Mouse (Mus musculus) kidney, adult 18-20 months (tissue): Measurements from ENCODE around the gene Ppp1r9a.

Source experiments
- DNase-seq: peaks from one replicate; pipeline ENCODE4 v3.0.0; 2021

Gene Ppp1r9a

DNA sequence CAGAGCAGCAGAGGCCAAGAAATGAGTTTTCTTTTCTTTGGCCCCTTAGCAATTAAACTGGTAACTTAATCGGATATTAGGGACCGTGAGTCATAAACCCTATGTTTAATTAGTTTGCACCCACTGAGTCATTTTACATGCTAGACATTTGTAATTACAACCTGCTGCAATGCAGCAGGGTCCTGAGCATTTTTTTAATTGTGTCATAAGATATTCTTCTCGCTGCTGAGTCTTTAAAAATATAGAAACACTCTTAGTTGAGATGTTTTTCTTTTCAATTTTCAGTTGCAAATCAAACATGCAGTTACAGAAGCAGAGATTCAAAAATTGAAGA lies 208.0 kb downstream of the Ppp1r9a start:
- DNase-seq: no peak

DNA sequence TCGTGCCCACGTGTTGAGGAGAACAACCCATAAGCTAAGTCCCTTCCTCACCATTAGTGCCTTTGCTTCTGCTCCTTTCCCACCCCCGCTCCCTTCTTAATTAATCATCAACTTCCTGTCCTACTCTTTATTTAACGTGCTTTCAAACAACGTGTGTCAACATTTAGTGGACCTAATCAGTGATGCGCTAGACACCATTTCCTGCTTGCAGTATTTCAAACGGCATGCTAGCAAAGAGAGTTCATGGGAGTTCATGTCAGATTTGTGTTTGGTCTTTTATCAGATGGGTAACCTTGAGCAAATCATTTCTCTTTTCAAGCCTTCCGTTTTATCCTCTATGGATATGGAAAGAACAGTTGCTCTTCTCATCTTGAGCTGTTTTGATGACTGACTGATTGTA lies 210.4 kb downstream of the Ppp1r9a start:
- DNase-seq: no peak

DNA sequence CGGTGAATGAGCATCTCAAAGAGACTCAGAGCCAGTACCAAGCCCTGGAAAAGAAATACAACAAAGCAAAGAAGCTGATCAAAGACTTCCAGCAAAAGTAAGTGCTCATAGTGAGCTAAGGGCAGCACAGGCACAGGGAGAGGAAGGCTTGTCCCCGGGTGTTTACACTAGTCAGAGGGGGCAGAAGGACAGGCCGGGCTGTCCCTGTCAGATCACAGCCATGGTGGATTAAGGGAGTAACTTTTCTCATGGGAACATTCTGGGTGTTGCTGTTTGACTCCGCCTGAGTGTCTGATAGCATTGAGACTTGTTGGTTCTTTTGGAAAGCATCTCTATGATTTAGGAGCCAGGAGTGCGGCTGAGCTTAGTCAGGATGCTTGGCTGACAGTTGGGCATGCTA lies 211.0 kb downstream of the Ppp1r9a start:
- no peak for DNase-seq

DNA sequence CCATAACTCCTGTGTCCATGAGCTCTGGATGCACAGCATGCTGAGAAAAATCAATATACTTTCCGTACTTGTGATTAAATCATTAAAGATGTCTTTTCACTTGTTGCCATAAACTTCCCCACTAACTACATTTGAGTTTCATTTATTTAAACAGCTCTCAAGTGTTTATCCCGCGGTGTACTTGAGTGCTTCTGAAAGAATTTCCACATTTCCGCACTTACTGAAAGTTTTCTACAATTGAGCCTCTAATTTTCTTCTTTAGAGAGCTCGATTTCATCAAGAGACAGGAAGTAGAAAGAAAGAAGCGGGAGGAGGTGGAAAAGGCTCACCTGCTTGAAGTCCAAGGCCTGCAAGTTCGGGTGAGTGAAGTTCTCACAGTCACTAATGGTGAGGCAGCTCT lies 212.1 kb downstream of the Ppp1r9a start:
- no peak for DNase-seq

DNA sequence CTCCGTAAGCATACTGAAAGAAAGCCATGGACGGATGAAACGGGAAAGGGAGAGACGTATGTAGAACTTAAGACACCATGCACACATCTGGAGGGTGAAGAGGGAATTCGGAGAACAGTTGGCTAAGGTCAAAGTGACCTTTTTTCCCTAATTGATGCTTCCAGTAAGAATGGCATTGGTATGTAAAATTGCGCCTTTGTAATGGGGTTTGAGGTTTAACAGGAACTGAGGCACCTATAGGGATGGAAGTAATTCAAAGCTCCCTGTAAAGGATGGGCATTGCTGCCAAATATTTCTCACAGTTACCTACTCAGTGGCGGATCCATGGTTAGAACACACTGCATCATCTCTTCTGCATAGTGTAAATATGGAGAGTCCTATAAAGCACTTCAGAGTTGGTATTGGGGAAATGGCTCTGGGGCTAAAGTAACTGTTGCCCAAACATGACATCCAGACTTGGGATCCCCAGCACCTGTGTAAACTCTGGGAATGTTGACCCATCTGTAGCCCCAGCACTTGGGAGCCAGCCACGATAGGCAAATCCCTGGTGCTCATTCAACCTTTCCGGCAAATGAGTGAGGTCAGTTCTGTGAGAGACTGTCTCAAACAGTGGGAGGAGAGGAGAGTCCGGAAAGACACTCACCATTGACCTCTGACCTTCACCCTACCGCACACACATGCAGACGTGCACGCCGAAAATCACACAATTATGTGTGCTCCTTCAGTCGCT lies 216.6 kb downstream of the Ppp1r9a start:
- DNase-seq: no peak

DNA sequence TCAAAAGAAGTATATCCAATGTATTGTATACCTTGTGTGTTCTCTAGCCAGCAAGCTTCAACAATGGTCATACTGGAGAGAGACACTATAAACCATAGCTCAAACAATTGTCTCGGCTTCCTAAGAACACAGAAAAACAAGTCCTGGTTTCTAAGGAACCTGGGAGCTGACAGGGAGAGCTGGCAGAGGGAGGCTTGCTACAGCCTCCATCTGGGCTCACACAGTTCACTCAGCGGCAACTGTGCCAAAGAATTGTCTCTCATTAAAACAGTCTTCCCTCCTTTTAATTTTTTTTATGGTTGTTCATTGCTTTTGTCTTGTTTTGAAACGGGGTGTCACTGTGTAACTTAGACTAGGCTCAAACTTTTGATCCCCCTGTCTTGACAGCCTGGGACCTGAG lies 217.5 kb downstream of the Ppp1r9a start:
- DNase-seq: no peak

DNA sequence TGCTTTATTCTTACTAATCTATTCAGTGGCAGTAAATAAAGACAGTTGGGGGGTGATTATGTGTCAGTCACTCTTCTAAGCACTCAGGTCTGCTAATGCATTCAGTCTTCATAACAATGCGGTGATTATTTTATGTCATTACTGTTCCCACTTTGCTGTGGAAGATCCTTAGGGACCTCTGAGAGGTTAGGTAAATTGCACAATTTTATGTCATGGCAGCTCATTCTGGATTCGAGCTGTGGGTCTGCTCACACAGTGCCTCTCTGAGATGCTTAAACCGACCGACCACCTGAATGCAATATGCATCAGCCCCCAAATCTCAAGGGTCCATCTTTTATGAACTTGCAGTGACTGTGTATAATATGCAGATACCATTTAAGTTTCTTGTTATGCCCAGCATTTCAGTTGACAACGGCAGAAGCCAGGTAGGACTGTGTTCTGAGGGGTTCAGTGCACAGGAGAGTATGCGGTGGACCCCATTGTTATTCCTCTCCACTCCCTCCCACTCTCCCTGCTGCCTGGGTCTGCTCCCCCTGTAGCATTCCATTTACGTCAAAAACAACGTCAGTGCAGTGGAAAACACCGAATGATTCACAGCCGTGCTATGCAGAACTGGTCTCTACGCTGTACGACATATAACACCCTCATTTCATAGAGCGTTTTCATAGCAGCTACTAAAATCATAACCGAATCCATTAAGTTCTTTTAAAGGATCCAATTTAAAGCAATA lies 226.8 kb downstream of the Ppp1r9a start:
- no peak for DNase-seq

DNA sequence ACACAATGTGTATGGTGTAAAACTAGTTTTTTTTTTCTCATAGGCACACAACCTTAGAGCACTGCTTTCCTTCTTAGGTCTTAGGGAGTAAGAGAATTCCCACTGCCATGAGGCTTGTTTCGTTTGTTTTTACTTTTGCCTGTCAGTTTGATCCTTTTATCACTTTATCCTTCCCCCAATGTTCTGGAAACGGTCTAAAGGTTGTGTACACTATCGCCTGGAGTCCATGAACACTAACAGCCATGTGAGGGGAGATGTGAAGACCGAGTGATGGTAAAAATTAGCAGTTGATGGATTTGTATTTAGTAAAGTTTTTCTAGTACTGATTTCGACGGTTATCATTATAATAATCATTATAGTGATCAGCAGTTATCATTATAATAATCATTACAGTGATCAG lies 232.3 kb downstream of the Ppp1r9a start:
- no peak for DNase-seq

DNA sequence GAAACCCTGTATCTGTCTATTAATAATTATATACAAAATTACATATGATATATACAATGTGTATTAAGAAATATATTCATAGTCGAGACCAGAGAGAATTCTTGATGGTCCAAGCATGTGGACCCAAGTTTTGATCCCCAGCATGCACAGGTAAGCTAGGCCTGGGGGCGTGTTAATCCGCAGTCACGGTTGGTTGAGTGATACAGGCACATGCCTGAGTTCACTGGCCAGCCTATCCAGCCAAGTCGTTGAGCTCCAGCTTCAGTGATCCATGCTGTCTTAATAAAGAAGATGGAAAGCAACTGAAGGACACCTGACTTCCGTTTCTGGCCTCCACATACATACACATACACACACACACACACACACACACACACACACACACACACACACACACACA lies 233.3 kb downstream of the Ppp1r9a start:
- no peak for DNase-seq

DNA sequence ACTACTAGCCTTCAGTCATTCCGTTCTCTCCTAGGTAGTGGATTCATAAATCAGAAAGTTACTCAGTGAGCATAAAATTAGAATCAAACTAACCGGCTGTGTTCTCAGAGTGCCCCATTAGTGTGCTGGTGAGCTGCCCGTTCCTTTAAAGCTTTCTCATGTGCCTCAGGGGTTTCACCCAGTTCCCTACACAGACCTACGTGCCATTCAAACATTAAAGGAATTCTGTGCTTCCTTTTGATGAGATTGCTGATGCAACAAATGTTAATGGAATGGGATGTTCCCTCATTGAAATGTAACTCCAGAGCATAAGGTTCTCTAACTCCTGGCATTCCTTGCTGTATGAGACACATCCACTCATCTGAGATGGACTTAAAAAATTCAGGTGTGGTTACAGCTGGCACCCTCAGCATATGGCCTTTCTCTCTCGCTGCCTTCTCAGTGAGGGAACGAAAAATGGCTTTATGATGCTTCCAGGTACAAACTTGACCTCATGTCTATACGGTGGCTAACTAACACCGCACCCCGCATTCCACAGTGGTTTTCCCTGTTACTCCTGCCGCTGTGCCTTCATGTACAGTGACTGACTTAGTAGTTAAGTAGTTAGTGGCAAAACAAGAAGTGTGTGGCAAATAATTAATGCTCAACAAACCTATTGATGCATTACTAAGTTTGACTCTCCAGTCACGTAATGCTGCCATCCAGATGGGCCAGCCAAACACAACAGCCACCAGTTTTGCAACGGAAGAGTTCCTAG lies 236.3 kb downstream of the Ppp1r9a start:
- no peak for DNase-seq

DNA sequence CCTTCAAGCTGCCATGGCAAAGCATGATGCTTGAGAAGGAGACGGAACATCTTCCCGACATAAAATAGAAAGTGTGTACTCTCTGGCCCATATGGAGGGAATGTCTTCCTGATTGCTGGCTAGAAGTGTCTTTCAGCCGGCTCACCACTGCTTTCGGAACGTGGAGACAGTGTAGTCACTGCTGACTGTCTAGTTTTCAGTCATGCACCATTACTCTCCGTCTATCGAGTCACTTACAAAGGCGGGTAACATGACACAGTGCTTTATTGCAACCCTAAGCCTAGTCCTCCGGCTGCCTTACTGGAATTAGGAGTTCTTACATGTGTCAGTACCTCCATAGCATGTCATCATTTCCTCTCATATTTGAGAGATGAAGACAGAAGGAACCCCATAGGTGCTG lies 236.9 kb downstream of the Ppp1r9a start:
- DNase-seq: no peak

DNA sequence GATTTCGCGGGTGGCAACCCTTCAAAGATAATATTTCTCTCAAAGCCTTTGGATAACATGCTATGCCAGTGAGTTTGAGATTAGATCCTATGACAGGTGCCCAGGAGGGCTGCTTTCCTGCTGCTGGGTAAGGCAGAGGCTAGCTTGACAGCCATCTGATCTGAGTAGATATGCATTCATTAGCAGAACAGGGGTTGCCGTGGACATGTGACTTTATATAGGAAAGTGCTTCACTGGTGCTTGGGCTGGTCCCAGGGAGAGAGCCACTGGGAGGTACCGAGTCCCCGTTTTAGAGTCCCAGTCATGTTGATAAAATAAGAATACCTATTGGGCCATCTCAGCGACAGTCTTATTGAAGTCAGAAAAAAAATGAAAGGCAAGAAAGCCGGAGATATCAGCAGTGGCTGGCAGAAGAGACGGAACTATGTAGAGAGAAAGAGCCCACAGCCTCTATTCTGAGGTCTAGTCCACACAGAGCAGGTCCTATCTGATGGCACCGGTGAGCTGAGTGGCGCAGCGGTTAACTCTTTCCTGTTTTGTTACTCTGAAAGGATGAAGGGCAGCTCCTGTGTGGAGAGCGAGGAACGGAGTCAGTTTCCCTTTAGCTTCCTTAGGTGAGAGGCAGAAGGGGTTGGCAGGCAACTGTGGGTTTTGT lies 244.9 kb downstream of the Ppp1r9a start:
- no peak for DNase-seq

DNA sequence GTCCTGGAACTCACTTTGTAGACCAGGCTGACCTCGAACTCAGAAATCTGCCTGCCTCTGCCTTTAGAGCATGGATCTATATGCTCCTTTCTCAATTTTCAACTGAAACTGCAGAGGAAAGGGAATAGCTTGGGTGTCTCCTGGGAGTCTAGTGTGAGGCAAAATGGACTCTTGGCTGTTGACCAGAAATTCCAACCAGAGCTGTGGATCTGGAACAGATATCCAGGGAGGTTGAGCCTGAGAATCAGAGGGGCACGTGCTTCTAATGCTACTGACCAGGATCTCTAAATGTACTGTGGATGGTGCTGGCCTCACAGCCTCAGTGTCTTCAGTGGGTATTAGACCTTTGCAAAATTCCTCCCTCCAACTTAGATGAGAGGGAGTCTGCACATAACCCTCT lies 247.2 kb downstream of the Ppp1r9a start:
- no peak for DNase-seq

DNA sequence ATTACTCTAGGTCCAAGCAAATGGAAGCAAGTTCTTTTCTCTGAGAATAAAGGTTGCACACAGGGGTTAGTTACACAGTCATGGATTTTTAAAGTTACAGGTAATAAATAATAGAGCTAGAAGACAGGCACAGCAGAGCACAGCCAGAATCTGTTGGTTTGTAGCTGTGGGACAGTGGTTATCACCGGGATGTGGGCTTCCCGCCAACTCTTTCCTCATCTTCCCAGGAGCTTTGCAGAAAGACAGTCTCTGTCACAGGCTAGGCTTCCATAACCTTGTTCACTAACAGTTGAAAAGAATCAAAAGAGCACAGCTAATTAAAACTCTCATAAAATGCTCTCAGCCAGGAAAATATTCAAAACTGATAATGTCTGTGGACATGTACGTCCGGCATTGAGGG lies 248.5 kb downstream of the Ppp1r9a start:
- DNase-seq: no peak

DNA sequence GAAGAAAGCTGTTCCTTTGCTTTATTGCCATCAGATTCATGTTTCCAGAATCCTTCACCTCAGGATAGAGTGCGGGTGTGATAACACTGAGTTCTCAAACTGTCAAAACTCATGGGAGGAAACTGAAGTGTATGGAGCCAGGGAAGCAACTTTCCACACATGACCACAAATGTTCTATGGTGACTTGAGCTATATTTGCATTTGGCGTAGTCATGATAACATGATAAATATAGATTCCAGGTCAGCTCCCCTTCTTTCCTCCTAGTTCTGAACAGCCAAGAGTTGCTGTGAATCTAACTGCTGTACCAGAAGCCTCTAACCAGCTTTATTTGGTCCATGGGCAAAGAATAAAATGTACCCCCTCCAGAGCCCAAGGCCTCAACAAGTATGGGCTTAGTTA lies 249.5 kb downstream of the Ppp1r9a start:
- no peak for DNase-seq

DNA sequence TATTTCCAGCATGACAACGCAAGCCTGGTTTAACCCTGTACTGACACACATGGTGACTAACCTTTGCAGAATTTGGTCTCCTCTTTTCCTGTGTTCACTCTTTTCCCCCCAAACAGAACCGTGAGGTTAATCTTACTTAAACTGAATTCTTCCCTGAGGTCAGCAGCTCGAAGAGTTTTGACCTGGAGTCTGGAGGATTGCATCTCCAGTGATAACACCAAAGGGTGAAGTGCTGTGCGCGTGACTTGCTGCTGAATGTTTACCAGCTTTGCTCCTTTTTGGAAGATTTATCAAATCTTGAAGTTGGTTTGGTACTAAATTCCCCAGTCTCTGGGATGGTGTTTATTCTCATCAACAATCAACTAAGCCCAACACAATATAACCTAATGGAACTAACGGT lies 252.1 kb downstream of the Ppp1r9a start:
- no peak for DNase-seq

DNA sequence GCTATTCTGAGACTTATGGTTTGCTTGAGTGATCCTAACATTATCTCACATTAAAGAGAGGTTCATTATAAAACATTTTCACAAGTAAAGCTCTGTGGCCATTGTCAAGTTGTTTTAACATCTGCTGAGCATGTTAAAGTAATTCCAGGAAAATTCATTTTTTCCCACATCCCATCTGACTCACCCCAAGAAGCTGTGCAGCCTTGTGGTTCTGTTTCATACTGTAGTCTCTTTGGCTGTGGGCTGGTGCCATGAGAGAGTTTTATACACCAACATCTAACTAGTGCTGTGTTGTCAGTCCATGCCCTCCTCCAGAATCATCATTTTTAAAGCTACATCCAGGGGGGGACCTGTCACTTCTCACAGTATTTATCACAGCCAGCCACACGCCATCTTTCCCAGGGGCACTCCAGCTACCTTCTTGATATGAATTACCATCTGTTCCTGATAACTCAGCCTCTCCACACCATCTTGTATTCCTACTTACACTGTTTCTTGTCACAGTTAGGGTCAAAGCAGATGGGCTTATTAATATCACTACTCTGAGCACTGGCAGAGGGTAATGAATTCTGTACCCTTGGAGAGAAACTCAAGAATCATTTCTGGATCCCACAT lies 252.7 kb downstream of the Ppp1r9a start:
- no peak for DNase-seq

DNA sequence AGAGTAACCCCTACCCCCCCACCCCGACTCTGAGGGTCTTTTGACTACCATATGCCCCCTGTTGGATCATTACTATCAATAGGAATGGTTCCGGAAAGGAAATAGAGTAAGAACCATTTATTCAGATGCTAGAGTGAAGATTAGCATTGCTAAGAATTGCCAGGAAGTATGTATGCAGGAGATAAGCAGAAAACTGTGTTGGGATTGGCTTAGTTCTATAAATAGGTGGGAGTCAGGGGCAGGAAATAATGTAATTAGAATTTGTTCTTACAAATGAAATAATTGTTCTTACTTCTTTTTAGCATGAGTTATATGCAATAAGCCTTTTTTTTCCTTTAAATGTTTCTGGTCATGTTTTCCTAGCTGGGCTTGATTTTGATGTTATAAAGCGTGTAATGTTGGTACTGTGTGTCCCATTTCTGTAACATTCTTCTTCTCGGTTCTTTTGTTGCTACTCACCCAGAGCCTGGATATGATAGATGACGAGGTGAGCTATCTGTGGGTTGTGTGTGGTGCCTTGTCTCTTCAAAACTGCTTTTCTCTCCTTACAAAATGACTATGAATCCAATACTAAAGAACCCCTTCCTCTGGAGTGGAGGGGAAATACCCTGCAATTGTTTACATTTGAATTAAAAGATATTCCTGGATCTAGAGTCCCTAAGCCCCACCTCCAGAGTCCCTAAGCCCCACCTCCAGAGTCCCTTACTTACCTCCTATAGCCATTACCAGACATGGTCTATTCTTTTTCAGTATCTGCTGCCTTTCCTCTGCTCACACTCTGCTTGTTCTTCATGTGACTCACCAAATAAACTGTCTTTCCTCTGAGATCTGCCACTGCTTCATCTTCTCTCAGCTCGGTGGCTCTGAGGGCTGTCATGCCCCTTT lies 254.1 kb downstream of the Ppp1r9a start:
- no peak for DNase-seq

DNA sequence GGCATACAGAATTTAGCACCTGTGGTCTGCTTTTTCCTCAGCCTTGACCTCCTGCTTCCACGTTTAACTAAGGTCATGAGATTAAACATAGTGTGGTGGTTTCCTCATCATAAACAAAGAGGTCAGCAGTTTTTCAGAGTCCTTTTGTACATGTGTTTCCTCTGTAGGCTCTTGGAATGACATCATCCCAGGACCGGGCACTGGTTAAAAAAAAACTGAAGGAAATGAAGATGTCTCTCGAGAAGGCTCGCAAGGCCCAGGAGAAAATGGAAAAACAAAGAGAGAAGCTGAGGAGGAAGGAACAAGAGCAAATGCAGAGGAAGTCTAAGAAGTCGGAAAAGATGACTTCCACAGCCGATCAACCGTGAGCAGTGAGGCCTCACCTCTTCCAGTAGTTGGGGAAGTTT lies 256.7 kb downstream of the Ppp1r9a start:
- no peak for DNase-seq

DNA sequence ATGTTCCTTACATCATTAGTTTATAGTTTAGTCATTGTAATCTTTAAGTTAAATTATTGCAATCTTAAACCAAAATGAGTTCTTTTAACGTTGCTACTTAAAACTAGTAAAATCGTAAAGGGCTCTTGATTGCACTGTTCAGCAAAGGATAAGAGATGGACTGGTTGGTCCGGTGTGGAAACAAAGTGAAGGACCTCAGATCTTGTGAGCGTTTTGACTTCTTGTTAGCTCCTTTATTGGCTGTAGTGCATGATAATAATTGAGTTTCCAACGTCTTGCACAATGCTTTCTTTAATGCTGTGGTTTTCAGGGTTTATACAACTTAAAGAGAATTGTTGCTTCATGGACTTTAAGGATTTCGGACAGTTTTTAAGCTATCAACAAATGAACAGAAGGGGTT lies 259.3 kb downstream of the Ppp1r9a start:
- no peak for DNase-seq

DNA sequence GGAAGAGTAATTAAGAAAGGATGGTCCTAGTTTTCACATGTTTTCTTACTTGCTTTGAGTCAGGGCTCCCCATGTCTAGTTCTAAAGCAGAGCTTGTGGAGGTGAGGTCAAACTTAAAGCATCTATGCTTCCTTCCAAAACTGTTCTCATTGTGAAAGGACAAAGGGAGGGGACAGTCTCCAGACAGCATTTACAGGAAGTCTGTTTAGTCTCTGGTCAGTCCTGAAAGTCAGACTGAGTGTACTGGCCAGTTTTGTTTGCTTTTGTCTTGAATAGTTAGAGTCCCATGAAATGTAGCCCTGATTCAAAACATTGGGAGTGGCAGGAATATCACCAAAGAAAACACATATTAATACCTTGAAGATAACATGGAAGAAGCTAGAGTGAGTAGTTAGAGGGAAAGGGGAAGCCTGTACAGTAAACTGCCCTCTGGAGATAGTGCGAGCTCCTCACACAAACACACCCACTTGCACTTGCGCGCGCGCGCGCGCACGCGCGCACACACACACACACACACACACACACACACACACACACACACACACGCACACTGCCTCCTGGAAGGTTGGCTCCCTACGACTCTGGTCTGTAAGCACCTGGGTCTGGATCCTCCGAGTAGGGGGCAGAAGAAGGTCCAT lies 260.9 kb downstream of the Ppp1r9a start:
- DNase-seq: no peak

DNA sequence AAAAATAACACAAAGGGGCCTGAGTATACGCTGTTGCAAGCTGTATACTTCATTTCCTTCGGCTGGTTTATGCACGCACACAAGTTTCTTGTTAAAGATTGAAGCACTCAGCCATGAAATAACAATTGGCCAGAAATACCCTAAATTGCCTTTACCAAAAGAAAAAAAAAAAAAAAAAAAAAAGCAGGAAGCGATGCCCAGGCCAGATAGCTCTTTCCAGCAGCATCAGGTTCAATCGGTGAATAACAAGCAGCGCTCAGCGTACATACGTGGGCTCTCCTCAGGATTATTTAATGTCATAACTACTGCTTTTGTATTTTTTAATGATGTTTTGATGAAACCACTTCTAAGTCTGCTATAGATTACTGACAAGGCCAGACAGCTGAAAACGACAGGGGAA lies 262.1 kb downstream of the Ppp1r9a start:
- DNase-seq: no peak
